Mouse (Mus musculus): ENCODE results near the gene Xpo1. TPM values are rescaled to one million over a fixed set of nuclear protein-coding genes. Genes with fewer than 3 reads are reported as not detected.
"Not testable (repeated sequence)": the region's sequence is repeated elsewhere in the genome, so short reads cannot be mapped to it uniquely, and the experiment has no call there.

Gene Xpo1
- total RNA-seq, 2 experiments from 2014 or later = 72.4 to 75.6 TPM

DNA sequence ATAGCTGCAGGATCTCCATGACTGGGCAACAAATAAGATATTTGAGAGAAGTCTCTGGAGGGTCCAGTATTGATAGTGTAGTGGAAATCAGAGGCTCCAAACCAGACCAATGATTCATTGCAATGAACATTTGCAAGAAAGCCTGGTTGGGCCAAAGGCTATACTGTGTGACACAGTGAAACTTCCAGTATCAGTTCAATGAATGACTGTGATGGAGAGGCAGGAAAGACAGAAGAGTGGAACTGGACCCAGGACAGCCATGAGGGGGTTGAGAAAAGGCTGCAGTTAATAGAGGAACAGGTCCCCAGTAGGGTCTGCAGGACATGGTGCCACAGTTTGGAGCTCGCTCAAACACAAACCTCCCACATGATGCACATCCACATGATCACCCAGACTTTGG is 44.1 kb downstream of the Xpo1 start:
- no peak for DNase-seq

DNA sequence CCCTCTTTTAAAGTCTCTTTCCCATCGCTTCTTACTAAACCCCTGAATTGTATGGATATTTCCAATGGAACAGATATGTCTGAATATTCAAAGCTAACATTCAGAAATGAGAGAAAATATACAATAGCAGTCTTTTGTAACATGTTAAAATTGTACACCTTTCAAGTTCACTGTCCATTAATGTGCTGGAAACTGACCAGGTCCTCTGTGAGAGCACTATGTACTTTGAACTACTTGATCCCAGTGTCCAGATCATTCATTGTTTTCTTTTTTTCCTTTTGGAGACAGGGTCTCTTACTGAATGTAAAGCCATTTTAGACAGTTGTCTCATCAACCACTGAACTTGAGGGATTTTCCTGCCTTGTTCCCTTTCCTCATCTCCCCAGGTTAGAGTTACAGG is 47.3 kb downstream of the Xpo1 start:
- no peak for DNase-seq

GRCm38 (mm10) chr11:23305101-23305672 is 49.3 kb downstream of the Xpo1 start:
- not testable (repeated sequence) for DNase-seq

- peak; percentile 96 for DNase-seq
These were observed 50.1 kb downstream of the Xpo1 start for GRCm38 (mm10) chr11:23305673-23306608.

- peak; percentile 36 to 50 for DNase-seq
These were observed 51.1 kb downstream of the Xpo1 start, which contains the start of gene Usp34 for GRCm38 (mm10) chr11:23306764-23307565. Gene Usp34, plus strand, starts transcription at chr11:23306895.

DNA sequence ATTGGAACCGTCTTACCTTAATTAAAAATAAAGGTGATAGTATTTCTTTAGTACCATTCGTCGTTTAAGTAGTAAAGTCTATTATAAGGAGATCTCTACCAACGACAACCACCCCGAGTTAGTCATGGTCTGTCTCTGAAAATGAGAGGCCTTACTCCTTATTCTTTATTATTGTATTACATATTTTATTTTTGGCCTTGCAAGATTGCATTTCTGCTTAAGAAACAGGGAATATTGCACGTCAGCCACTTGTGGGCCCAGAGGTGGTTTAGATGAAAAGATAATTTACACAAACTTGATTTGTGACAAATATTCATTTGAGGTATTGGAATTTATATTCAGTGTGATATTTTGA is 51.7 kb downstream of the Xpo1 start:
- no peak for DNase-seq

- DNase-seq = no peak
These were observed 57.7 kb downstream of the Xpo1 start for GRCm38 (mm10) chr11:23313496-23313895.

DNA sequence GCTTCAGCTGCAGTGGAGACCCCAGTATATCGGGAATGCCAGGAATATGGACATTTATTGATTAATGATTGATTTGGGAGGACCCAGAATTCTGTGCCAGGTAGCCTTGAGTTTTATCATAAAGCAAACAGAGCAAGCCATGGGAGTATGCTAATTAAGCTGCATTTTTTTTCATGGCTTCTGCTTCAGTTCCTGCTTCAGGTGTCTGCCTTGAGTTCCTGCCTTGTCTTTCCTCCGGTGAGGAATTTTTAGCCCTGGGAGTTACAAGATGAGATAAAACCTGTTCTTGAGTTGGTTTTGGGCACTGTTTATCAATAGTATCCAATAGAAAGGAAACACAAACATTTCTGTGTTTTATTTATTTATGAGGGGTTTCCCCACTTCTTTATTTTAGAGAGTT is 73.6 kb downstream of the Xpo1 start:
- DNase-seq = no peak

DNA sequence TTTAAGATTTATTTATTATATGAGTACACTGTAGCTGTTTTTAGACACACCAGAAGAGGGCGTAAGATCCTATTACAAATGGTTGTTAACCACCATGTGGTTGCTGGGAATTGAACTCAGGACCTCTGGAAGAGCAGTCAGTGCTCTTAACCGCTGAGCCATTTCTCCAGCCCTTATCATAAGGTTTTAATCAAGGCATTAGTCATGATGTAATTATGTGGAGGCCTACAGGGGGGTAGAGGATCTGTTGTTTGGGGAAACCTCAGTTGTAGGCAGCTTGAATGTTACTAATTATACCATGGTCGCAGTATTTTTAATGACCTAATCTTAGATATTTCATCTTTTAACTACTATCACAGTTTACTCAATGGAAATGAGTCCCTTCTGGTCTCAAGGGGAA is 76.3 kb downstream of the Xpo1 start:
- no peak for DNase-seq

- DNase-seq = no peak
These were observed 79.3 kb downstream of the Xpo1 start for GRCm38 (mm10) chr11:23335160-23335559.

Other genes starting within 250 kb of the Xpo1 start
- 1 to 10 TPM; 3.4 to 5.6 TPM for gene Fam161a, start 248.5 kb upstream of the Xpo1 start, total RNA-seq (2021)
- gene Usp34, start 50.9 kb downstream of the Xpo1 start, total RNA-seq (2021) = 10 to 100 TPM; 81.6 to 88.3 TPM
- gene Ahsa2, start 242.0 kb downstream of the Xpo1 start, total RNA-seq (2021) = 10 to 100 TPM; 64.2 to 71.6 TPM